Comparison of ENCODE assay signal across 9 mouse cellular contexts in the genomic region with DNA sequence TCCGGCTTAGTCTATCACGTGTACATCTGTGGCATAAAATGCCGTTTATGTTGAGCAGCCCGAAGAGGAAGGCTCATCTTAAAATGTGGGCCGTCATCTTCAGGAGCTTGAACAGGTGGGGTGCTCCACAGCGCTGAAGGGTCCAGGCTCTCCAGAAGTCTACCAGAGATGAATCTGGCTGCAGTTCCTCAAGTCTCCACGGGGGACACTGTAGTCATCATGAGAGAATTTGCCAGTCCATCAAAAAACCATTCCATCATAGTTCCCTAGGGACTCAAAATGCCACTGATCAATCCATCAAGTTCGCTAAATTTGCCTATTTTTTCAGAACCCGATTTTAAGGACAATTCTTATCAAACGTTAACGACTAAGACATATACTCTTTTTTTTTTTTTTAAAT. TPM values are rescaled to one million over a fixed set of nuclear protein-coding genes. Genes with fewer than 3 reads are reported as not detected.
DNase-seq lines count a peak whose midpoint lies in the region; ATAC-seq and TF ChIP-seq lines count a peak whose summit lies in the region.
"Had no signal": no experiment of that assay in that cellular context is flagged by ENCODE, and none has a peak within 500 bp of the region (broad histone marks: within the 10 kb centered on the region; RNA-seq: fewer than 3 reads in every experiment).

No protein-coding gene starts in this region.

- TF ChIP-seq CTCF in midbrain, postnatal 0 days (IDR thresholded peaks at IDR 0.05): peak; percentile 72

- H3K27ac ChIP-seq in midbrain, postnatal 0 days (ENCODE audit: low read depth, low read length): no peak overlapping the region
- H3K27ac ChIP-seq: heart, embryonic 13.5 days had no signal

- peaks cover 11% of the 10 kb centered on the region; the same call in 1 of the 2 replicates for H3K4me1 ChIP-seq in midbrain, postnatal 0 days (ENCODE audit: insufficient read depth, low read length)

- no peaks in the 10 kb centered on the region for H3K36me3 ChIP-seq in midbrain, postnatal 0 days (ENCODE audit: insufficient read depth, low read length)
- H3K36me3 ChIP-seq: heart, embryonic 13.5 days had no signal

- DNase-seq in heart, adult 11 months: peak; percentile 90
- no peak for DNase-seq in heart, postnatal 25 days (ENCODE audit: low spot score)
- peak; percentile 3 to 25 for DNase-seq in B cell, adult 2 months
- peak; percentile 64 to 70 for DNase-seq in adrenal gland, postnatal 36 days
- DNase-seq in frontal cortex, postnatal 14 days (ENCODE audit: low spot score in 2 of 2): peak; percentile 18 to 55
- peak; percentile 41 to 60 for DNase-seq in layer of hippocampus, postnatal 14 days (ENCODE audit: low spot score in 2 of 2)
- DNase-seq in midbrain, postnatal 0 days (ENCODE audit: low spot score): peak; percentile 71

- 47% methylated on average over 11 of the region's 11 CpGs for WGBS in midbrain, postnatal 0 days

- H3K27me3 ChIP-seq in midbrain, postnatal 0 days (ENCODE audit: insufficient read depth, low read length): no peaks in the 10 kb centered on the region
- H3K27me3 ChIP-seq: heart, embryonic 13.5 days had no signal

- no peak overlapping the region for H3K4me2 ChIP-seq in midbrain, postnatal 0 days (ENCODE audit: low read depth, low read length, poor library complexity, severe bottlenecking)
- H3K4me2 ChIP-seq: heart, embryonic 13.5 days had no signal

- no peak overlapping the region for H3K9ac ChIP-seq in midbrain, postnatal 0 days (replicated peaks; ENCODE audit: low read length, poor library complexity, severe bottlenecking)
- H3K9ac ChIP-seq: heart, embryonic 13.5 days had no signal

- no peak overlapping the region for H3K4me3 ChIP-seq in midbrain, postnatal 0 days (ENCODE audit: low read depth, low read length)
- H3K4me3 ChIP-seq: heart, embryonic 13.5 days had no signal

- H3K9me3 ChIP-seq in midbrain, postnatal 0 days (ENCODE audit: low read length): no peaks in the 10 kb centered on the region

- ATAC-seq in midbrain, postnatal 0 days (ENCODE audit: low FRiP score): no peak
- ATAC-seq in granulocyte monocyte progenitor cell, adult 5-6 weeks (replicated peaks; ENCODE audit: poor library complexity, severe bottlenecking): no peak

- intact Hi-C loops in heart, postnatal 25 days (cut with DNase I): loop anchor here (2.0 to 5.0 kb wide), 2 partner anchors 91 to 154 kb away; no protein-coding TSS in a partner anchor

RNA-seq across cellular contexts. Expression of a gene that starts 36.6 kb away (rescaled TPM):
- total RNA-seq in heart, postnatal 25 days (2021): 100 to 1,000 TPM; 344 to 368 TPM
- 100 to 1,000 TPM; 106 to 228 TPM for total RNA-seq in adrenal gland, postnatal 36 days (2021)
- total RNA-seq in layer of hippocampus, postnatal 14 days (2021): 10 to 100 TPM; 11.3 to 13.8 TPM
- total RNA-seq in midbrain, postnatal 0 days (2014; rRNA removed): 19.4 and 19.8 TPM in 2 replicates
- 7.5 and 8.0 TPM in 2 replicates for polyA plus RNA-seq in midbrain, postnatal 0 days (2015; fragmentation: Nextera tagmentation; extraction: Ambion mirVana)
- not detected in 2 replicates for total RNA-seq in granulocyte monocyte progenitor cell, adult 5-6 weeks (2014; fragmentation: Nextera tagmentation)
- not detected in 2 replicates for total RNA-seq in granulocyte monocyte progenitor cell, adult 5-6 weeks (2017)

Comparison
In these comparisons a context has a peak if more than half of its experiments do, and no peak if none do; other contexts are left out.
1. RNA of a gene that starts 36.6 kb away (total RNA-seq): 344 to 368 TPM in heart, postnatal 25 days, 106 to 228 TPM in adrenal gland, postnatal 36 days, 19.4 to 19.8 TPM in midbrain, postnatal 0 days and 11.3 to 13.8 TPM in layer of hippocampus, postnatal 14 days; not detected in granulocyte monocyte progenitor cell, adult 5-6 weeks; every median in the first group is over 10 times any median in the second.